Mouse (Mus musculus): ENCODE data around the gene Fgf16. TPM values are rescaled to one million over a fixed set of nuclear protein-coding genes. Genes with fewer than 3 reads are reported as not detected.

Gene Fgf16
- polyA plus RNA-seq, 1 experiment: not detected

DNA sequence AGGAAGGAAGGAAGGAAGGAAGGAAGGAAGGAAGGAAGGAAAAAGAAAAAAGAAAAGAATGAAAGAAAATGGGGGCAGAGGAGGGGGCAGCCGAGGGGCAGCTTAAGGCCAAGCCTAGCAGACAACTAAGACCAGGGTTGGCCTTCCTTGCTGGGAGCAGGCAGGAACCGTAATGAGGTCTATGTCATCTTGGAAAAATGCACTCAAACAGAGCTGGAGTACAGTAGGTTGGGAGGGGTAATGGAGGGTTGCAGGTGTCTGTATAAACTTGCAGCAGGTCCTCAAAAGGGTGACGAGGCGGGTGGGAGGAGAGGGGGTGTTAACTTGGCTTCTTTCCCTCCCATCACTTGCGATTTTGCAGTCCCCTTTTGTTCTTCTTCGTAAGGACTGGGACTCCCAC lies 1.9 kb downstream of the Fgf16 start:
- H3K27me3 ChIP-seq (replicated peaks): peaks cover 77% of the 10 kb centered on the region
- no peak overlapping the region for H3K4me3 ChIP-seq (replicated peaks)
- H3K9me3 ChIP-seq: peaks cover 34% of the 10 kb centered on the region
- no peaks in the 10 kb centered on the region for H3K36me3 ChIP-seq (replicated peaks; ENCODE audit: low read length)
- no peak for TF ChIP-seq FLI1 (IDR thresholded peaks at IDR 0.05; ENCODE audit: low read length)
- TF ChIP-seq GATA1 (IDR thresholded peaks at IDR 0.05; ENCODE audit: borderline replicate concordance, low read length): no peak
- peaks cover 22% of the 10 kb centered on the region for H3K4me1 ChIP-seq

DNA sequence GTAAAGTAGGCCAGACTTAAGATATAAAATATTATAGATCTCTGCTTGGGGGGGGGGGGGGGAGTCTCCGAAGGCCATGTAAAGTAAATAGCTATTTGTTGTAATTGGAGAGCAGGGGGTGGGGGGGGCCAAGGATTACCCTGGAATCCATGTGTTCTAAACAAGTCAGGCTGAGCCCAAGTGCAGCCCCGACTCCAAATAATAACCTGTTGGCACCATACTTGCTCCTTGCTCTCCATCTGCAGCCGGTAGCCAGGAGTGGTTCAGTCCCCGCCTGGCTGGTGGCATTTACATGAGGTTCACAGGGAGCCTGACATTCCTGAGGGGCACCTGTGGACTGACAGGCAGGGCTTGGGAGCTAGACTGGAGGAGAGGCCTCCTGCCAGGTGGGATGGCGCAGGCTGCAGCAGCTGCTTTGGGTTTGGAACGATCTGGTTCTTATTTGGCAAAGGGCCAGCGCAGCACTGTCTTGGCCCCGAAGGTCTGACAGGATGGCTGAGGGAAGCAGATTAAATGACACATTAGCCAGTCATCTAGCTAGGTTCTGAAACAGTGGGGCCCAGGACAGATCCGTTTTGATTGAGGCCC lies 3.2 kb downstream of the Fgf16 start:
- H3K4me3 ChIP-seq (replicated peaks): no peak overlapping the region
- peaks cover 78% of the 10 kb centered on the region for H3K27me3 ChIP-seq (replicated peaks)
- H3K4me1 ChIP-seq: peaks cover 22% of the 10 kb centered on the region
- TF ChIP-seq GATA1 (IDR thresholded peaks at IDR 0.05; ENCODE audit: borderline replicate concordance, low read length): no peak
- TF ChIP-seq FLI1 (IDR thresholded peaks at IDR 0.05; ENCODE audit: low read length): no peak
- H3K9me3 ChIP-seq: peaks cover 27% of the 10 kb centered on the region
- no peaks in the 10 kb centered on the region for H3K36me3 ChIP-seq (replicated peaks; ENCODE audit: low read length)

DNA sequence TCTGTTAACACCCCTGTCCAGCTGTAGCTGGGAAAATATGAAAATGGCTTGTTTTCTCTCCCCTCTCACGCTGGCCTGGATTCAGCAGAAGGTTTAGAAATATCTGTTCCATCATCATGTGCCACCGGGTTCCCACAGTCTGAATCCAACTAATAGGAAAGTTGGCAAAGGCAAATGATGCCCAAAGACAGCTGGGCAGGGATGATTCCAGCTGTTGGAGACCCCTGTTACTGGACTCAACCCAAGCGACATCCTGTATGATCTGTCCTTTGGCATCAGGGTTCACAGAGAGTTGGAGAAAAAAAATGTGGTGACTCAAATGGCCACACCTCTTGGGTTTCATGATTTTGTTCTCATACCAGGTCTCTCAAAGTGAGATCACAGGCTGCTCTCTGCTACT lies 3.9 kb downstream of the Fgf16 start:
- peaks cover 76% of the 10 kb centered on the region for H3K27me3 ChIP-seq (replicated peaks)

DNA sequence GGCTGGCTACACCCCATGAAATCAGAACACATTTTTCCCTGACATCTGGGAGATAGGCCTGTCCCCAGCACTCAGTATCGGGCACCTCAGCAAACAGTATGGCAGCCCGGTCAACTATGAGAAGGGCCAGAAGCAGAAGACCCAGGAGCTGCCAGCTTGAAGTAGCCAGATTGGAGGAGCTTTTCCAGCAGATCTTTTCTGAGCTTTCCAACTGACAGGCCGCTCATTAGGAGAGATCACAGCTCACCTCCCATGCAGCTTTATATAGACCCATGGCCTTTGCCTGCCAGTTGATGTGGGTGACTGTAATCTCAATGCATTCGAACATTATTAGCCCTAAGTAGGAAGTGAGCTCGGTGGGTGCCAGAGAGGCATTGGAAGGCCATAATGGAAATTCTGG lies 9.2 kb downstream of the Fgf16 start:
- H3K36me3 ChIP-seq (replicated peaks; ENCODE audit: low read length): no peaks in the 10 kb centered on the region

More for the DNA sequence above, 3.9 kb downstream of the Fgf16 start:
- TF ChIP-seq GATA1 (IDR thresholded peaks at IDR 0.05; ENCODE audit: borderline replicate concordance, low read length) (no peak), FLI1 (IDR thresholded peaks at IDR 0.05; ENCODE audit: low read length) (no peak)
- Histone ChIP-seq H3K4me1 (peaks cover 19% of the 10 kb centered on the region), H3K36me3 (replicated peaks; ENCODE audit: low read length) (no peaks in the 10 kb centered on the region), H3K4me3 (replicated peaks) (no peak overlapping the region), H3K9me3 (peaks cover 21% of the 10 kb centered on the region)

DNA sequence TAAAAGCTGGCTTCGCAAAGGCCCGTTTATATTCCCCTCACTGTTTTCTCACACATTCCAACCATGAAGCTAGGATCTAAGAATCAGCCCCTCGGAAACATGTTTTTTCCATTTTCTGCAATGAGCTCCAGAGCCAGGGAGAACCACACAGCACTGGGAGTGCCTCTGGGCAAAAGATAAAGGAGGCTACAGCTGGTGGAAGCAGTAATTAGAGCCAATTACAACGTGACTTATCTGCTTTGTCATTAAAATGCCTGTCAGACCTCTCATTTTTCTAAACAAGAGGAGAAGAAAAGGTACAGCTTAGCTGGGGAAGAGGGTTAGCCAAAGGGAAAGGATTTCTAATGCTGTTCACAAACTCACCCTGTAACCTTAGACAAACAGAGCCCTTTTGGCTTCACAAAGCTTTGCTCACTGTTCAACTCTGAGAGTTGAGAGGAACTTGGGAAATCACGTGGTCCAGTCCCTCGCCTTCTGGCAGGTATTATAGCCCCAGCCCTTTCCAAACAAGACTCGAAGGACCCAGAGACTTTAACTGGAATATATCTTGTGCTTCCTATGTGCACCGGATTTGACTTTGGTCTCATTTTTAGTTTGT lies 30.8 kb downstream of the Fgf16 start:
- TF ChIP-seq GATA1 (IDR thresholded peaks at IDR 0.05; ENCODE audit: borderline replicate concordance, low read length) (no peak), FLI1 (IDR thresholded peaks at IDR 0.05; ENCODE audit: low read length) (no peak)
- H3K4me3 ChIP-seq (replicated peaks): no peak overlapping the region
- H3K4me1 ChIP-seq: no peaks in the 10 kb centered on the region
- peaks cover 6% of the 10 kb centered on the region for H3K27me3 ChIP-seq (replicated peaks)
- peaks cover 11% of the 10 kb centered on the region for H3K36me3 ChIP-seq (replicated peaks; ENCODE audit: low read length)
- H3K9me3 ChIP-seq: no peaks in the 10 kb centered on the region

More for the DNA sequence above, 9.2 kb downstream of the Fgf16 start:
- no peak for TF ChIP-seq FLI1 (IDR thresholded peaks at IDR 0.05; ENCODE audit: low read length)
- no peak for TF ChIP-seq GATA1 (IDR thresholded peaks at IDR 0.05; ENCODE audit: borderline replicate concordance, low read length)
- Histone ChIP-seq H3K4me3 (replicated peaks) (no peak overlapping the region), H3K27me3 (replicated peaks) (peaks cover 42% of the 10 kb centered on the region), H3K9me3 (no peaks in the 10 kb centered on the region), H3K4me1 (no peaks in the 10 kb centered on the region)

DNA sequence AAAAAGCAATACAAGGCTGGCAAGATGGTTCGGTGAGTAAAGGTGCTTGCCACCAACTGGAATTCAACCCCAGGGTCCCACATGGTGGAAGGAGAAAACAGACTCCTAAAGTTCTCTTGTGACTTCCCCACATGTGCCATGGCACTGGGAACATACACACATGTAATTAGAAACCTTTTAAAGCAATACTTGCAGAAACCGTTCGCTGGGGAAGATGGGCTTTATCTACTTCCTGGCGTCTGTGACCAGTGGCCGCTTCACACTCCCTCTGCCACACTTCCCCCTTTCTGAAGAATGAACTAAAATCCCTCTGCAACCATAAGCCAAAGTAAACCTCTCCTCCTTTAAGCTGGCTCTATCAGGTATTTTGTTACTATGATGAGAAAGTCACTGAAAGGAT lies 60.4 kb downstream of the Fgf16 start:
- Histone ChIP-seq H3K9me3 (no peaks in the 10 kb centered on the region), H3K4me1 (peaks cover 3% of the 10 kb centered on the region; the same call in 1 of the 2 replicates), H3K36me3 (replicated peaks; ENCODE audit: low read length) (peaks cover 66% of the 10 kb centered on the region), H3K4me3 (replicated peaks) (no peak overlapping the region), H3K27me3 (replicated peaks) (peaks cover 5% of the 10 kb centered on the region)
- TF ChIP-seq FLI1 (IDR thresholded peaks at IDR 0.05; ENCODE audit: low read length): no peak
- no peak for TF ChIP-seq GATA1 (IDR thresholded peaks at IDR 0.05; ENCODE audit: borderline replicate concordance, low read length)

Other genes starting within 250 kb of the Fgf16 start
- gene Atrx, start 165.1 kb downstream of the Fgf16 start, polyA plus RNA-seq (2012; ENCODE audit: insufficient read depth, low replicate concordance): 6.7 TPM in 1 of 2 replicates, not detected in the other
- gene Magt1, start 247.6 kb downstream of the Fgf16 start, polyA plus RNA-seq (2012; ENCODE audit: insufficient read depth, low replicate concordance): 7.8 TPM in 1 of 2 replicates, not detected in the other

Measured in megakaryocyte, embryonic 14.5 days (primary cell).